Mouse (Mus musculus) embryo, embryonic 10.5 days (tissue): ENCODE measurements around the gene B2m.
"Not testable (repeated sequence)": the region's sequence is repeated elsewhere in the genome, so short reads cannot be mapped to it uniquely, and the experiment has no call there.

ENCODE experiments used
- DNase-seq: peaks from one replicate; pipeline ENCODE4 v3.0.0-alpha.2; 2015; ENCODE audit warnings: low spot score

The B2m gene

GRCm38 (mm10) chr2:122147508-122148241, at the start of gene B2m:
Gene B2m (plus strand): TSS chr2:122147686.
- DNase-seq = peak; percentile 99

GRCm38 (mm10) chr2:122097686-122098085, 49.8 kb upstream of the B2m start:
- DNase-seq = not testable (repeated sequence)

DNA sequence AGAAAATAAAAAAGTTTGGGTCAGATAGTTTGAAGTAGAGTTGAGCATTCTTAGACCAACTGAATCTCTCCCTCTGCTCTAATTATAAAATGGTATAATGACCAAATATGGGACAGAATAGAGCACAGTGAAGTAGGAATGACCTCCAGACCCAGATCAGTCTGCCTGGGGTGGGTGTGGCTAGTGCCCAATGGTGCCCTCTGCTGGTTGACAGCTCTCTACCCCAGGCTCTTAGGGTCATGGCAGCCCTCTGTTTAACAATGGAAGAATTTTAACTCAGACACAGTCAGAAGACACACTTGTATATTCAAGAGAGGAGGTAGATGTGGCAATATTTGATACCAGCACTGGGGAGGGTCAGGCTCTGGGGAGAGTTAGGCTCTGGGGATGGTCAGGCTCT, 45.4 kb upstream of the B2m start:
- no peak for DNase-seq

GRCm38 (mm10) chr2:122108101-122108500, 39.4 kb upstream of the B2m start:
- no peak for DNase-seq

DNA sequence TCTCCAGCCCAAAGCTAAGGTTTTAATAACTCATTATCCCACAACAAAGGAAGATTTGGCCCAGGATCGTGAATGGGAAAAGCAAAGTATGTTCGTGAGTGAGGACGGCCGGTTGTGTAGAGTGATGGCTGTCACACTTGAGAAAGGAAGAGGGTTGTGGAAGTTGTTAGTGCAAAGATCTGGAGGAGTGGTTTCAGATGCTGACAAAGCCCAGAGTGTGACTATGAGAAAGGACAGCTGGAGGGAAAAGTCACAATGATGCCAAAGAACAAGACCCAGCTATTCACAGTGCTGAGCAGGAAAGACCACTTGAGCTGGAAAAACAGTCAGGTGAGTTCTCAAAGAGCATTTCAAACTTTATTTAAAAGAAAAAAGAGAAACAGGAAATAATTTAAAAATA, 37.8 kb upstream of the B2m start:
- no peak for DNase-seq

- no peak for DNase-seq
Observed at GRCm38 (mm10) chr2:122116888-122117287, 30.6 kb upstream of the B2m start.

DNA sequence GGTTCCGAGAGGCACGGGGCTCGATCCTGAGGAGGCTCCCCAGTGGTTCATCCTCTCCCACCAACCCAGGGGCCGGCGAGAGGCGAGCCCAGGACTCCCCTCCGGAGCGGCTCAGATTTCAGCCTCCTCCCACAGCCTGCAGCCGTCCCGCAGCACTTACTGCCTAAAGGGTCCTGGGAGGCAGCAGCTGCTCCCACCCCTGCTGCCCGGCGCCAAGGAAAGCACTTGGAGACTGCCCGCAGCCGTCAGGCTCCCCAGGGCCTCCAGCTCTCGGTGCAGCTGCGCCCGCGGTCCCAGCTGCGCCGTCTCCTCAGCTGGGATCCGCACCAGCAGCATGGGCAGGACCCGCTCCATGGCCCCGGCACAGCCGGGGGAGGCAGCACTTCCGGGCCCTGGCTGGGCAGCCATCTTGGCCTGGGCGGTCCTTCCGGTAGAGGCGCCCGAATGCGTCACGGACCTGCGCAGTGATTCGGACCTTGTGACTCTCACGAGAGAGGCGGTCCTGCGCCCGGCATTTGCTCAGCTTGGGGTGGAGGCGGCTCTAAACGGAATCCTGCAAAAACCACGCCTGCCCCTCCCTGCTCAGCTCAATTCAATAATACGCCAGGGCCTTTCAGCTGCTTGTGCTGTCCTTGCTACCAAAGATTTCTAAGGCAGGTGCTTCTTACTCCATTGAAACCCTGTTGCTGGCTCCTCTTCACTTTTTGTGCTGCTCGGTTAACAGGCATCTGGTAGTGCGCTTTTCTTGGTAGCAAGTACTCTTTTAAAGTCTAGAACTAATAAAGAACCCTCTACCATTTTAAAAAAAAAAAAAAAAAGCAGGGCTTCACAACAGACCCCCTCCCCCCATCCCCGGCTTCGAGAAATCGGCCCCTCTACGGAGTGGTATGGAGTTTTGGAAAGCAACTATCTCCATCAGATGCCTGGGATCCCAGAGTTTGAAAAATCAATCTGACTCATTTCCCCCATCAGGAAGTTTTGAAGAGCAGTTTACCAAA, 29.2 kb upstream of the B2m start, which contains the start of gene Spg11:
Gene Spg11, minus strand, starts transcription at position 426 of the 998 bp plus-strand sequence.
- peak; percentile 98 for DNase-seq

- no peak for DNase-seq
Observed at GRCm38 (mm10) chr2:122125680-122126572, 21.6 kb upstream of the B2m start.

- no peak for DNase-seq
Observed at GRCm38 (mm10) chr2:122126765-122127347, 20.6 kb upstream of the B2m start.

GRCm38 (mm10) chr2:122127635-122128034, 19.9 kb upstream of the B2m start:
- no peak for DNase-seq

DNA sequence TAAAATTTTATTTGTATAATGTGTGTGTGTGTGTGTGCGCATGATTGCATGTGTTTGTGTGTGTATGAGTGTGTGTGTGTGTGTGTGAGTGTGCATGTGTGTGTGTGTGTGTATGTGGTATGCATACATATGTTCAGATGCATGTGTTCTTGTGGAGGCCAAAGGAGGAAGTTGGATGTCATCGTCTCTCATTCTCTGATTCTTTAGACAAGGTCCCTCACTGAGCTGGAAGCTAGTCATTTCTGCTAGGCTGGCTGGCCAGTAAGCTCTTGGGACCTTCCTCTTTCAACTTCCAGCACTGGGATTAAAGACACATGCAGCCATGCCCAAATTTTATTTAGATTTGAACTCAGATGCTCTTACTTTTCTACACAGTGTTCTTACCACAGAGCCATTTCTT, 15.4 kb upstream of the B2m start:
- no peak for DNase-seq

DNA sequence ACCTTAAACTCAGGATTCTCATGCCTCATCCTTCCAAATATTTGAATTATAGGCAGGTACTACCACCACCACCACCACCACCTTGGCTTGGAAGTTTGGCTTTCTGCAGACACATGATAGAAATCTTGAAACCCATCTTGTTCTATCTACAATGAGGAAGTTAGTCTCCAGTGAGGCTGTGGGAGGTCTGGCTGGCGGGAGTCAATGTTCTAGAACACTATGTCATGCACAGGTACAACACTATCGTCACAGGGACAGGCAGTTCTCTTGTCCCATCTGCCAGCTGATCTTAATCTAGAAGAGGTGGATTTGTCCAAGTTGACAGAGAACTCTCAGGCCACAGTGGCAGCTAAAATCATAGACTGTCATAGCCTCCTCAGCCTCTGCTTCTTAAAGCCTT, 14.9 kb upstream of the B2m start:
- no peak for DNase-seq

GRCm38 (mm10) chr2:122137839-122138465, 9.5 kb upstream of the B2m start:
- no peak for DNase-seq

GRCm38 (mm10) chr2:122140815-122141214, 6.7 kb upstream of the B2m start:
- DNase-seq = no peak

GRCm38 (mm10) chr2:122141332-122141967, 6.0 kb upstream of the B2m start:
- no peak for DNase-seq

DNA sequence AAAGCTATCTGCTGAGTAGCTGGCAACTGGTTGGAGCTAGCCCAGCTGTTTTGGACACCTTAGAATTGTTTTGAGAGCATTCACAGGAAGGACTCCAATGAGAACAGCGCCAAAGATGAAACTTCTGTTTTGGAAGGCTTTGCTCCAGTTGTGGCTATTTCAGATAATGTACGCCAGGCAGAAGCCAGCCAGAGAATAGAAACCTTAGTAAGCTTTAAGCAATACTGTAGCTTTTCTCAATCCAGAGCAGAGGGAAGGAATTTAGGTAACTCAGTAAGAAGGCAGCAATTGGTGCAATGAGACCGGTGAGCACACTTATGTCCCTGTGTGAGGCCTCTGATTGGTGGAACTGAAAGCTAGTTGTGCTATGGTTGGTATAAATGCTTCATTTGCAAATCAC, 4.4 kb upstream of the B2m start:
- no peak for DNase-seq

DNA sequence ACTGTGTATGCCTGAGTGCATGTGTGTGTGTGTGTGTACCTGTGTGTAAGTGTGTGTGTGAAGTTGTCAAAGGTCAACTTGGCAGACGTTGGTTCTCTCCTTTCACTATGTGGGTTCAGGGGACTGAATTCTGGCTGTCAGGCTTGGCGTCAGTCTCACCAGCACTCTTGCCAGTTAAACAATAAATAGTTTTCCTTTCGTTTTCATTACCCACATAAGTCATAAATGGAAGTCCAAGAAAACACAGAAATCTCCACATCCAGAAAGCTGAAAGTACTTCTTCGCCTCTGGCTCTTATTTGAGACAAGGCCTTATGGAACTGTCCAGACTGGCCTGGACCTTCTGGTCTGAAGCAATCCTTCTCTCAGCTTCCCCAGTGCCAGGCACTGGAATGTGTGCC, 1.7 kb upstream of the B2m start:
- DNase-seq = no peak

GRCm38 (mm10) chr2:122146687-122147086, 799 bp upstream of the B2m start:
- DNase-seq = no peak

DNA sequence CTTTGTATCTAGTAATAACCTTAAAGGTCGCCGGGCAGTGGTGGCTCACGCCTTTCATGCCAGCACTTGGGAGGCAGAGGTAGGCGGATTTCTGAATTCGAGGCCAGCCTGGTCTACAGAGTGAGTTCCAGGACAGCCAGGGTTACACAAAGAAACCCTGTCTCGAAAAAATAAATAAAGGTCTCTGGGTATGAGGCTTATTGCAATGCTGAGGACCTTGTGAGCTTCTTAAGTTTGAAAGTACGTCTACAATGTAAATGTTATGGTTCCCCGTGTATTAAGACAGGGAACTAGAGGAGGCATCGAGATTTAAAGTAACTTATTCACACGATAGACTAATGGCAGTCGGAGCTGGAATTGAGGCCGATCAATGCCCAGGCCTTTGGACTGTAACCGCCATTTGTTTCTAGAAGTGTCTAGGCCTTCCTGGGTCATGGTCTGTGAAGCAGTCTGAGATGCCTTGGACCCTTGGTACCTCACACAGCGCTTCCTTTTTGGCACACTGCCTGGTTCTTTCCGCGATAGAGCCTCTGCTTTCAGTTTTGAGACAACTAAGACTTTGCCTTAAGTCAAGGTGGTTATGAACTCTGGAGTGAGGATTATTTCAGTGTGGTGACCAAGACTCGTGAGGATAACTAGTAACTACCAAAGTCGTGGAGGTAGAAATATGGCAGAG, 894 bp downstream of the B2m start:
- peak; percentile 34 for DNase-seq

GRCm38 (mm10) chr2:122149316-122149715, 1.8 kb downstream of the B2m start:
- DNase-seq = no peak
